Mouse (Mus musculus): ENCODE results near the gene Rab42.

Gene Rab42

DNA sequence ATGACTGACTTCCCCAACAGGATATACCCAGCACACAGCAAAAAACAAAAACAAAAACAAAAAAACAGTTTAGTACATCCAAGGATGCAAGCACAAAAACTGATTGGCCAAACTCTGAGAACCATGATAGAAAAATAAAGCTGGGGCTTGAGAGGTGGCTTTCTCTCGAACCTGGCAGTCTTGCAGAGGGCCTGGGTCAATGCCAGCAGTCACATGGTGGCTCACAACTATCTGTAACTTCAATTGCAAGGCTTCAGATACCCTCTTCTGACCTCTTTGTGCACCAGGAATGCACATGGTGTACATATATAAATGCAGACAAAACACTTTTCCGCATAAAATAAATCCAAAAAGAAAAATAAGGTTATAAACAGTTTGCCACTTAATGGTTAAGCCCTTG, 30.0 kb downstream of the Rab42 start:
- DNase-seq (ENCODE audit: low read depth, low spot score): no peak

- peak; percentile 93 for DNase-seq (ENCODE audit: low read depth, low spot score)
Observed at GRCm38 (mm10) chr4:132269740-132270560, 33.2 kb downstream of the Rab42 start.

DNA sequence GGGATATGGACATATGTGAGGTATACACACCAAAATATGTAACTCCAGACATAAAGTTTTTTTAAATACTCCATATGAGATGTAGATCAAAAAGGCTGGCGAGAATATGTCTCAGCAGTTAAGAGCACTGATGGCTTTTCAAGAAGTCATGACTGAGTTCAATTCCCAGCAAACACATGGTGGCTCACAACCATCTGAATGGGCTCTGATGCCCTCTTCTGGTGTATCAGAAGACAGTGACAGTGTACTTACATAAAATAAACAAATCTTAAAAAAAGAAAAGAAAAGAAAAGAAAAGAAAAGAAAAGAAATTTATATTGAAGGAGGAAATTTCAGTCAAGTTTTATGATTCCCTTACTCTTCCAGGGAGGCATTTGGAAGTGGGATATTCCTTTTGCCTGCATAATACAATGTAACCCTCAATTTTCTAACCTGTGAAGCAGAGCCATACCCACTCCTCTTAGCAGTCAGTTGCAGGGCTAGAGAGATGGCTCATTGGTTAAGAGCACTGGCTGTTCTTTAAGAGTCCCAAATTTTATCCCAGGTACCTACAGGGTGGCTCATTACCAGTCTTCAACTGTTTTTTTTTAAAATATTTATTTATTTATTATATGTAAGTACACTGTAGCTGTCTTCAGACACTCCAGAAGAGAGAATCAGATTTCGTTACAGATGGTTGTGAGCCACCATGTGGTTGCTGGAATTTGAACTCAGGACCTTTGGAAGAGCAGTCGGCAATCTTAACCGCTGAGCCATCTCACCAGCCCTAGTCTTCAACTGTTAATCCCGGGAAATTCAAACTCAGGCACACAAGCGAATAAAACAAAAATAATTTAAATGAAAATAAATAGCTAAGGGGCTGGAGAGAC, 34.1 kb downstream of the Rab42 start:
- DNase-seq (ENCODE audit: low read depth, low spot score): no peak

DNA sequence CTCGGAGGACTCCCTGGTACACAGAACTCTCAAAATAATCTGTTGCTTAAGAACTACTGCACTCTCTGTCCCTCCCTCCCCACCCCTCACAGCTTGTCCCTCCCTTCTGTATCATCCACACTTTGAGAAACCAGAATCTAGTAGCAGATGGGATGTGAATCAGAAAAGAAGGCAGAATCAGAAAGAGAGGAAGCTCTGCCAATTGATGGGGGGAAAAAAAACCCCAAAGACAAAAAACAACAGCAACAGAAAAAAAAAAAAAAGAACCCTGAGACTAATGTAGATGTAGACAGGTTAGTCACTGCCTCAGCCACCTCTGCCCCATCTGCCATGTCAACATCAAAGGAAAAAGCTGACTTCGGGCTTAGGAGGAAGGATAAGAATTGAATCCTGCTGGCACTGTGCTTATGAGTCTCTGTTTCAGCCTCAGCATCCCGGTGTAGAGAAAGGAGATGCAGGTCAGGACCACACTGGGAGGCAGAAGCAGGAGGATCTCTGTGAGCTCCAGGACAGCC, 36.3 kb downstream of the Rab42 start:
- no peak for DNase-seq (ENCODE audit: low read depth, low spot score)

DNA sequence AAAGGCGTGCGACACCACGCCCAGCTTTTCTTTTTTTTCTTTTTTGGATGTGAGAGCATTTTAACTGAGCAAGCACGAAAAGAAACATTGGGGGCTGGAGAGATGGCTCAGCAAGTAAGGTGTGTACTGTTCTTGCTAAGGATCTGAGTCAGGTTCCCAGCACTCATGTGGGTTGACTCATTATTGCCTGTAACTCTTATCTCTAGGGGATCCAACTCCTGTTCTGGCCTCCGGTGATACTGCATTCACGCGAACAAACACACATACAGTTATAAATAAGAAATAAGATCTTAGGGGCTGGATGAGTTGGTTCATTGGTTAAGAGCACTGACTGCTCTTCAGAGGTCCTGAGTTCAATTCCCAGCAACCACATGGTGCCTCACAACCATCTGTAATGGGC, 39.9 kb downstream of the Rab42 start:
- no peak for DNase-seq (ENCODE audit: low read depth, low spot score)

- DNase-seq (ENCODE audit: low read depth, low spot score): no peak
Observed at GRCm38 (mm10) chr4:132262358-132262616, 40.9 kb downstream of the Rab42 start.

DNA sequence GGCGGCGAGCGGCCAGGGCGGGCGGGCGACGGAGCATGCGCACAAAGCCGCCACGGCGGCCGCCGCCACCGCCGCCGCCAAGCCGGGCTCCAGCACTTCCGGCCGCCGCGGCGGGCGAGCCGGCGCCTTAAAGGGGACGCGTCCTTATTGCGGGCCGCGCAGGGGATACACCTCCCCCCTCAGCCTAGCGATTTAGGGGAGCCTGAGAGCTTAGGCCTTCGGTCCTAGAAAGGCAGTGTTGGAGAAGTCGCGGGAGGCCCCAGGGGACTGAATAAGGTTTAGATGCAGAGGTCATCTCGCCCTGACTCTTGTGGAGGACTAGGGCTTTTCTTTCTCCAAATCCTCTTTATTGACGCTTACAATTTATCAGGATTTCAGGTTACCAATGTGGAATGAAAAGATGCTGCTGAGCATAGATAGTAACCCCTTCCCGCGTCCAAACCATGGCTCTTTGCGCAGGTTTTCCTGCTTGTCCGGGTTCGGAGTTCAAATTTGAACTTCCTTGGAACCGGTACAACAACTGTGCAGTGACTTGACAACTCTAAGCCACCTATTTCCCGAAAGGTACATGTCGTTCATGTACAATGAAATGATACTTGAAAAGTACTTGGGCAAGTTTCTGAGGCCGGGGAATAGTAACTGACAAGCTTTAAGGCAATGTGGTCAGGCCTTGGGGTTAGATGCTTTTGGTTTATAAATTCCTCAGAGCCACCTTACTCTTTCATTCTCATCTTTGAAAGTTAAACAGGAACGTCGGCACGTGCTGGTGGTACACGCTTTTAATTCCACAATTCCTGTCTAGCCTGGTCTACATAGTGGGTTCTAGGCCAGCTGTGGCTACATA, 41.4 kb downstream of the Rab42 start, which contains the start of gene Gmeb1:
Gmeb1 (minus strand) TSS at position 89 of the 844 bp plus-strand sequence.
- peak; percentile 77 for DNase-seq (ENCODE audit: low read depth, low spot score)

DNA sequence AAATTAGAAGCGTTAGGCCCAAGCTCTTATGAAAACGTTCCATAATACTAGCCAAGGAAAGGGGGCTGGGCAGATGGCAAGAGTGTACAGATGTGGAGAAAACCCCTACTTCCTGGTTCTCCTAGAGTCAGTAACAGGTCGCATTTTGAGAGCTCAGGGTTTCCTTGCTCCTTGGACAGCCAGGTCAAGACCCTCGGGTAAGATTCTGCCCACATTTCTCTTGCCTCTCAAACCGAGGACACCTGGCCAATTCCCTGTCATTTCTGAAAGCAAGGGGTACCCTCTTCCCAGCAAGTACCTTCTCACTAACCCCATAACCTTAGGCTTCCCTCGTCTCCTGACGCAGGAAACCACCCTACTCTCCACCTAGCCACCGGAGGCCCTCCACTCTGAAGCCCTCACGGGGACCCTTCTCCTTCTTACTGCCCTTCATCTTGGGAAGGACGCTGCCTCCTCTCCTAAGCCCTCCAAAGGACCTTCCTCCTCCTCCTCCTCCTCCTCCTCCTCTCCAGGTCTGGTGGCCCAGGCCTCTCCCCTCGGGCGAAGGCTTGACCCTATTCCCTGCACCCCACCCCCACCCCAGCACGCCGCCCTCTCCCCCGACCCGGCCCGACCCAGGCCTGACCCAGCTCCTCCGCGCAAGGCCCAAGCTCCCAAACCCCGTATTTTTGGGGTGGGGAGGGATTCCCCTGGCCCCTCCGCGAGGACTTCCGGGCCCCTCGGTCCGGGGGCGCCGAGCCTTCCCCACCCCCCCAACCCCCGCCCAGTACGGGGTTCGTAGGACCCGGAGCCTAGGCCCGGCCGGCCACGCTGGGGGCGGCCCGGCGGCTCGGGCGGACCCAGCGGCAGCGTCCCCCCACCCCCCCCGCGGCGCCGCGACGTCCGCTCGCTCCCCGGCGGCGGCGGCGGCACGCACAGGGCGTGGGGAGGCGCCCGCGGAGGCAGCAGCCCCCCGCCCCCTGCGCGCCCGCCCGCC, 42.5 kb downstream of the Rab42 start:
- DNase-seq (ENCODE audit: low read depth, low spot score): no peak

DNA sequence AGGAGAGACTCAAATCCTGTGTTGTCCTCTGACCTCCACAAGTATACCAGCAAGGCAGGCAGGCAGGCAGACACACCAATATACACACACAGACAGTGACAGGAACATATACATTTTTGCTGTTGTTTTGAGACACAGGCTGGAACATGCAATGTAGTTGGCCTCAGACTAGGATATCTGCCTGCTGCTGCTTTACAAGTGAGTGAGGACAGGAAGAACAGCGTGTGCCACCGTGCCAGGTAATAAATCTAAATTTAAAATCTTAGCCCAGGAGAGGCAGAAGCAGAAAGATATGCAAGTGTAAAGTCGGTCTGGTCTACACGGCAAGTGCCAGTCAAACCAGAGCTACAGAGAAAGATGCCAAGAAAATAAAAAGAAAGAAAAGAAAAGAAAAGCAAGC, 43.9 kb downstream of the Rab42 start:
- DNase-seq (ENCODE audit: low read depth, low spot score): no peak

GRCm38 (mm10) chr4:132256384-132256783, 46.8 kb downstream of the Rab42 start:
- no peak for DNase-seq (ENCODE audit: low read depth, low spot score)

GRCm38 (mm10) chr4:132254986-132255385, 48.2 kb downstream of the Rab42 start:
- no peak for DNase-seq (ENCODE audit: low read depth, low spot score)

- no peak for DNase-seq (ENCODE audit: low read depth, low spot score)
Observed at GRCm38 (mm10) chr4:132253622-132254021, 49.6 kb downstream of the Rab42 start.

DNA sequence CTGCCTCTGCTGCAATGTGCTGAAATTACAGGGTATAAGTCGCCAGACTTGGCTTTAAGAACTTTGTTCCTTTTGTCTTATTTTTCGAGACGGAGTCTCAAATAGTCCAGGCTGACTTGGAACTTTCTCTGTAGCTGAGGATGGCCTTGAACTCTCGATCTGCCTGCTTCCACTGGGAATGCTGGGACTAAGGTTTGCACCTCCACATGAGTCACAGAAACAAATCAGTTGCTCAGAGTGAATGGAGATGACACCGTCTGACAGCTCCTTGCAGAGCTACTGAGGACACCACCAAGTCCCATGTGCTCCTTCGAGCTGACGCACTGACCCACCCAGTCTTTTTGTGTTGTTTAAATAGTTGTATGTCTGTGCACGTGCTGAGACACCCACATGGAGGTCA, 50.1 kb downstream of the Rab42 start:
- no peak for DNase-seq (ENCODE audit: low read depth, low spot score)
